Mouse (Mus musculus) limb, embryonic 12.5 days (tissue): ENCODE results near the gene Gm9817. TPM values are rescaled to one million over a fixed set of nuclear protein-coding genes. Genes with fewer than 3 reads are reported as not detected.

Experiments
- ATAC-seq: fragments of 200-750 bp; cut with Nextera tagmentation; 2 replicates; pipeline ENCODE4 v1.8.0; 2017; ENCODE audit warnings: low read depth, moderate TSS enrichment; ENCODE audit not compliant: insufficient number of reproducible peaks, insufficient read depth, low FRiP score, low TSS enrichment
- H3K27ac ChIP-seq: fragments of 300-500 bp; sonication (generic); 2 replicates; pipeline ENCODE4 v1.5.1; 2016; ENCODE audit warnings: mild to moderate bottlenecking, moderate library complexity
- H3K27me3 ChIP-seq: fragments of 300-500 bp; sonication (generic); 2 replicates; pipeline ENCODE4 v1.6.1; 2016; ENCODE audit warnings: mild to moderate bottlenecking, moderate library complexity
- H3K36me3 ChIP-seq: fragments of 300-500 bp; sonication (generic); 2 replicates; pipeline ENCODE4 v1.6.1; 2016; ENCODE audit warnings: mild to moderate bottlenecking, moderate library complexity
- H3K4me1 ChIP-seq: fragments of 300-500 bp; sonication (generic); replicated peaks from 2 replicates; pipeline ENCODE4 v1.6.1; 2016
- H3K4me2 ChIP-seq: fragments of 300-500 bp; sonication (generic); 2 replicates; pipeline ENCODE4 v1.6.1; 2016; ENCODE audit warnings: mild to moderate bottlenecking, moderate library complexity
- H3K4me3 ChIP-seq: fragments of 300-500 bp; sonication (generic); replicated peaks from 2 replicates; pipeline ENCODE4 v1.5.1; 2016; ENCODE audit warnings: mild to moderate bottlenecking
- H3K9ac ChIP-seq: fragments of 300-500 bp; sonication (generic); replicated peaks from 2 replicates; pipeline ENCODE4 v1.6.1; 2016; ENCODE audit warnings: mild to moderate bottlenecking, moderate library complexity
- H3K9me3 ChIP-seq: fragments of 300-500 bp; sonication (generic); 2 replicates; pipeline ENCODE4 v1.6.1; 2016; ENCODE audit warnings: mild to moderate bottlenecking, moderate library complexity
- WGBS: fragments of 180-500 bp; shearing (Covaris S2); methylation state at CpG from one replicate; pipeline ENCODE4 v1.1.7; 2016; 5-methylcytosine and 5-hydroxymethylcytosine counted together
- polyA plus RNA-seq: library from polyadenylated mRNA; unstranded; fragments of >200 nt; fragmentation: Nextera tagmentation; extraction: Ambion mirVana; gene quantifications from 2 replicates; pipeline ENCODE4 v1.2.1, GENCODE M21; 2016

Gene Gm9817
- polyA plus RNA-seq, 1 experiment from 2014 or later: not detected

DNA sequence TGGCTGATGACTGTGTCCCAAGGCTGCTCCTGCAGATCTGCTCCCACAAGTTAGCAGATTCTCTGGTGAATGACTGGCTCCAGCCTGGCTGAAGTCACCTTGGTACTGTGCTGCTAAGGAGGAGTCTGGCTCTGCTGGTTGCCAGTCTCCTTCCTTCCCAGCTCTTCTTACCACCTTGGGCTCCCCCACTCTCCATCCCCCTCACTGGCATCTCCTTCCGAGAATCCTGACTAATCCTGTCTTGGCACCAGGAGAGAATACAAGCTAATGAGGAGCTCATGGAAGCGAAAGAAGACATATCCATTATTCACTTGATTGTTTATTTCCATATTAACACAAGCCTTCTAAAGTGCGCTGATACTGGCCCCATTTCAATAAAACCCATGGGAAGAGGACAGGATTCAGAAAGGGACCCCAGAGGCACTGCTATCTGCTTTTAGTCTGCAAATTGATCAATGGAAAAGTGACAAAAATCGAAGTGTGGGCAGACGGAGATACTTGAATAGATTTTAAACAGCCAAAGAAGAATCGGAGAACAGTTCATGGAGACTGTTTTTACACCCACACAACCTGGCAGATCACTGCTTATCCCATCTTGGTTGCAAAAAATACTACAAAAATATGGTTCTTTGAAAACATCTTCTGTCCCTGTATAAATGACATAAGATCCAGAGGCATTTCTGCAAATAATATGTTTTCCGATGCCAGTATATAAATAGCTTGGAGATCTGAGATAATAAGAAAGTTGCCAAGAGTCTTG, 29.1 kb upstream of the Gm9817 start:
- ATAC-seq: no peak
- H3K4me2 ChIP-seq: no peak overlapping the region
- 84% methylated on average over 7 of the region's 7 CpGs for WGBS
- no peaks in the 10 kb centered on the region for H3K9me3 ChIP-seq
- no peaks in the 10 kb centered on the region for H3K36me3 ChIP-seq
- H3K4me3 ChIP-seq: no peak overlapping the region
- no peaks in the 10 kb centered on the region for H3K27me3 ChIP-seq
- H3K4me1 ChIP-seq: 0 out of 2 replicates have a peak, but pooled peaks cover 4% of the 10 kb centered on the region
- no peak overlapping the region for H3K9ac ChIP-seq
- no peak overlapping the region for H3K27ac ChIP-seq

DNA sequence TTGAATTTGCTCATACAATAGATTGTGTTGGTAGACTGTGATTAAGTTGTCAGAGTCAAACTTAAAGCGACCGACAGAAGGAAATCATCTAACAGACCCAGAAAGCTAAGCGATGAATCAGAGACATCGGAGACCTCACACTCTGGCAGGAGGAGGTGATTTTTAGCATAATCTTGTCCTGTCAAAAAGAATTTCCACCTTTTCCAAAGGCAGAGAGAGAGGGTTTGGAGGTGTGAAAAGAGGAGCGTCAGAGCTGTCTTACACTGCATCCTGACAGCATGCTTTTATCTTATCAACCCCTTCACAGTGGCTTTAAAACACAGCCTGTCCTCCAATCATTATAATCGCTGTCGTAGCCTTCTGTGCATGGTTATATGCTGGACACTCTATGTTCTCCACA, 25.7 kb upstream of the Gm9817 start:
- no peaks in the 10 kb centered on the region for H3K27me3 ChIP-seq
- ATAC-seq: no peak
- H3K9ac ChIP-seq: no peak overlapping the region
- H3K4me2 ChIP-seq: no peak overlapping the region
- no peaks in the 10 kb centered on the region for H3K36me3 ChIP-seq
- WGBS: 76% methylated on average over 7 of the region's 7 CpGs
- no peak overlapping the region for H3K27ac ChIP-seq
- H3K4me1 ChIP-seq: 0 out of 2 replicates have a peak, but pooled peaks cover 4% of the 10 kb centered on the region
- no peak overlapping the region for H3K4me3 ChIP-seq
- no peaks in the 10 kb centered on the region for H3K9me3 ChIP-seq

- ATAC-seq: no peak
- no peak overlapping the region for H3K4me2 ChIP-seq
- H3K9me3 ChIP-seq: no peaks in the 10 kb centered on the region
- 91% methylated on average over 3 of the region's 3 CpGs for WGBS
- H3K4me1 ChIP-seq: 0 out of 2 replicates have a peak, but pooled peaks cover 4% of the 10 kb centered on the region
- H3K9ac ChIP-seq: no peak overlapping the region
- no peak overlapping the region for H3K4me3 ChIP-seq
- no peaks in the 10 kb centered on the region for H3K36me3 ChIP-seq
- H3K27me3 ChIP-seq: no peaks in the 10 kb centered on the region
- no peak overlapping the region for H3K27ac ChIP-seq
These were observed 24.6 kb upstream of the Gm9817 start for GRCm38 (mm10) chr13:45053843-45054242.

- Histone ChIP-seq H3K4me1 (0 out of 2 replicates have a peak, but pooled peaks cover 2% of the 10 kb centered on the region), H3K4me3 (no peak overlapping the region), H3K27ac (no peak overlapping the region), H3K9ac (no peak overlapping the region), H3K4me2 (no peak overlapping the region), H3K9me3 (no peaks in the 10 kb centered on the region), H3K27me3 (no peaks in the 10 kb centered on the region), H3K36me3 (no peaks in the 10 kb centered on the region)
- ATAC-seq: no peak
- 88% methylated on average over 17 of the region's 17 CpGs for WGBS
These were observed 19.3 kb upstream of the Gm9817 start for GRCm38 (mm10) chr13:45059206-45059605.

GRCm38 (mm10) chr13:45063146-45063545, 15.3 kb upstream of the Gm9817 start:
- no peak for ATAC-seq
- H3K4me3 ChIP-seq: no peak overlapping the region
- no peaks in the 10 kb centered on the region for H3K36me3 ChIP-seq
- H3K9ac ChIP-seq: no peak overlapping the region
- WGBS: 83% methylated on average over 5 of the region's 5 CpGs
- H3K4me2 ChIP-seq: no peak overlapping the region
- H3K4me1 ChIP-seq: no peaks in the 10 kb centered on the region
- no peak overlapping the region for H3K27ac ChIP-seq
- no peaks in the 10 kb centered on the region for H3K27me3 ChIP-seq
- H3K9me3 ChIP-seq: no peaks in the 10 kb centered on the region

DNA sequence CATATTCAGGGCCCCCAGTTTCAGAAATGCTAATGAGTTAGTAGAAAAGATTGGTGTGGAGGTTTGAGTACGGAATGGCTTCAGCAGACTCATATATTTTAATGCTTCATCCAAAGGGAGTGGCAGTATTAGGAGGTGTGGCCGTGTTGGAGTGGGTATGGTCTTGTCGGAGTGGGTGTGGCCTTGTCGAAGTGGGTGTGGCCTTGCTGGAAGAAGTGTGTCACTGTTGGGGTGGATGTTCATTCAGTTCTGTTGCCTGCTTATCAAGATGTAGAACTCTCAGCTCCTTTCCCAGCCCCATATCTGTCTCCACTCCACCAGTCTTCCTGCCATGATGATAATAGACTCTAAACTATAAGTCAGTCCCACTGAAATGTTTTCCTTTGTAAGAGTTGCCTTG, 13.5 kb upstream of the Gm9817 start:
- Histone ChIP-seq H3K4me1 (no peaks in the 10 kb centered on the region), H3K4me2 (no peak overlapping the region), H3K27me3 (no peaks in the 10 kb centered on the region), H3K9me3 (no peaks in the 10 kb centered on the region), H3K9ac (no peak overlapping the region), H3K27ac (no peak overlapping the region), H3K36me3 (no peaks in the 10 kb centered on the region), H3K4me3 (no peak overlapping the region)
- WGBS: 95% methylated on average over 4 of the region's 4 CpGs
- no peak for ATAC-seq

GRCm38 (mm10) chr13:45070366-45070765, 8.1 kb upstream of the Gm9817 start:
- Histone ChIP-seq H3K4me2 (no peak overlapping the region), H3K9ac (no peak overlapping the region), H3K4me1 (no peaks in the 10 kb centered on the region), H3K4me3 (no peak overlapping the region), H3K36me3 (no peaks in the 10 kb centered on the region), H3K27ac (no peak overlapping the region), H3K9me3 (no peaks in the 10 kb centered on the region), H3K27me3 (no peaks in the 10 kb centered on the region)
- no peak for ATAC-seq
- 88% methylated on average over 6 of the region's 6 CpGs for WGBS

- no peak overlapping the region for H3K9ac ChIP-seq
- peaks cover 17% of the 10 kb centered on the region for H3K27me3 ChIP-seq
- no peak overlapping the region for H3K27ac ChIP-seq
- H3K4me1 ChIP-seq: no peaks in the 10 kb centered on the region
- H3K9me3 ChIP-seq: no peaks in the 10 kb centered on the region
- no peak overlapping the region for H3K4me3 ChIP-seq
- no peak overlapping the region for H3K4me2 ChIP-seq
- no peak for ATAC-seq
- no peaks in the 10 kb centered on the region for H3K36me3 ChIP-seq
These were observed 3.5 kb upstream of the Gm9817 start for GRCm38 (mm10) chr13:45075012-45075411.

DNA sequence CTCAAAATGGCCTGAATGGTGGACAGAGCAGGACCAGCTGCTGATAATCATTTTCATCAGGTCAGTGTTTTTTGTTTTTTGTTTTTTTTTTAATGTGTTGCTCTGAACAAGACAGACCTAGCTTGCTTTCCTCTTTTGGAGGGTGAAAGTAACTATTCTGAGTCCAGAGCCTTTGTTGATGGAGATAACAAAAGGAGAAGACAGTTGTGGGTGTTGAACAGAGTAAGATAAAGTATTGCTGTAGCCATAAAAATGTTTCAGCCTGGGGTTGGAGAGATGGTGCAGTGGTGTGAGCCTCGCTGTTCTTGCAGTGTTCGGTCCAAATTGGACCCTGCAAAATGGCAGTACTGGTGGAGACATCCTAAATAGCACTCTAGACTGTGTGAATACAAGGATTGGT, 2.8 kb upstream of the Gm9817 start:
- Histone ChIP-seq H3K4me1 (no peaks in the 10 kb centered on the region), H3K4me2 (no peak overlapping the region), H3K27me3 (peaks cover 17% of the 10 kb centered on the region), H3K27ac (no peak overlapping the region), H3K36me3 (no peaks in the 10 kb centered on the region), H3K9ac (no peak overlapping the region), H3K9me3 (peaks cover 6% of the 10 kb centered on the region; the same call in 1 of the 2 replicates), H3K4me3 (no peak overlapping the region)
- WGBS: 94% methylated on average over 2 of the region's 2 CpGs
- ATAC-seq: no peak

DNA sequence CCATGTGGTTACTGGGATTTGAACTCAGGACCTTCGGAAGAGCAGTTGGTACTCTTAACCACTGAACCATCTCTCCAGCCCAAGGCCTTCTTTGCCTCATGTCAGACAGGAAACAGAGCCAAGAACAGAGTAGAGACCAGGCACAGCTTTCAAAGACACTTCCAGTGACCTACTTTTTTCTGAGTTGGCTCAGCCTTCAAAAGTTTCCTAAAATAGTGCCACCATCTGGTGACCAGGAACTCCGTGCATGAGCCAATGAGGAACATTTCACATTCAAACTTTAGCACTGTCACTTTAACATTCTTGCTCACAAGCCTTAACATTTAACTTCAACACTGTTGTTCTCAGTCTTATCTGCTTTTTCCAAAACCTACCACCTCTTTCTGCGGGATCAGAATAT, 2.3 kb downstream of the Gm9817 start:
- H3K4me2 ChIP-seq: no peak overlapping the region
- peaks cover 17% of the 10 kb centered on the region for H3K27me3 ChIP-seq
- H3K9ac ChIP-seq: no peak overlapping the region
- H3K4me3 ChIP-seq: no peak overlapping the region
- WGBS: 95% methylated on average over 3 of the region's 3 CpGs
- H3K9me3 ChIP-seq: peaks cover 12% of the 10 kb centered on the region; the same call in 1 of the 2 replicates
- H3K4me1 ChIP-seq: no peaks in the 10 kb centered on the region
- H3K36me3 ChIP-seq: no peaks in the 10 kb centered on the region
- H3K27ac ChIP-seq: no peak overlapping the region
- no peak for ATAC-seq

DNA sequence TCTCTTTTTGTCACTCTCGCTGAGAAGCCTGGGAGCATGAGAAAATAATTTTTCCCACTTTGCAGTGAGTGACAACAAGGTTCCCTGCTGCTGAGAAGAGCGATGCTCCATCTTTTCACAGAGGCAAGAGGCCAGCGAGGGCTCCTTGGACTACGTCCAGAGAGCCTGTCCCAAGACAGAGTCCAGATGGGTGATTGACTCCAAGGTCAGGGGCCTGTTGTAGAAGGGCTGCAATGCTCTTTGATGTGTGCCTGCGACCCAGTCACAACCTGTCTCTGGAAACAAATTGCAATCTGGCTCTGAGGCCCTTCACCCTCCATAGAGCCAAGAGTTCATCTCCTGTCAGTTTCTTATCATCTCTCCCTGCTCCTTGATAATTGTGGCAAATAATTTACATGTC, 5.2 kb downstream of the Gm9817 start:
- Histone ChIP-seq H3K4me3 (no peak overlapping the region), H3K9me3 (peaks cover 12% of the 10 kb centered on the region; the same call in 1 of the 2 replicates), H3K4me1 (peaks cover 2% of the 10 kb centered on the region; the same call in 1 of the 2 replicates), H3K27me3 (peaks cover 11% of the 10 kb centered on the region), H3K9ac (no peak overlapping the region), H3K36me3 (no peaks in the 10 kb centered on the region), H3K27ac (no peak overlapping the region), H3K4me2 (no peak overlapping the region)
- 12% methylated on average over 5 of the region's 5 CpGs for WGBS
- no peak for ATAC-seq

DNA sequence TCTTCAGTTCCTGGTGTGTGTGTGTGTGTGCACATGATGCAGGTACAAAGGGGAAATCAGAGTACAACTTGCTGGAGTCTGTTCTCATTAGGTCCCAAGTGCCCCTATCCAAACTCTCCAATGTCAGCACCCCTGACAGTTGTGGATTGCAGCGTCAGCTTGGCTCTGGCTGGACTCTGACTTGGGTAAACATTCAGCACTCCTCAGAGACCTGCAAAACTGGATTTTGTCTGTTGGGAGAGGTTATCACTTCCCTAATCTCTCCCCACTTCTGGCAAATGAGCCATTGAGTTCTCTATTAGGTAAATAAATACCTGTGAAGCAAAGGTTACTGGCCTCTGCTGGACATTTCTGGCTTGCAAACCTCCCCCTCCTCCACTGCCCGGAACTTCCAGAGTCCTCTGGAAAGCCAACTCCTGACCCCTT, 10.3 kb downstream of the Gm9817 start:
- Histone ChIP-seq H3K4me3 (no peak overlapping the region), H3K4me2 (no peak overlapping the region), H3K4me1 (peaks cover 22% of the 10 kb centered on the region), H3K27me3 (peaks cover 13% of the 10 kb centered on the region; the same call in 1 of the 2 replicates), H3K36me3 (no peaks in the 10 kb centered on the region), H3K9ac (no peak overlapping the region), H3K9me3 (no peaks in the 10 kb centered on the region), H3K27ac (no peak overlapping the region)
- 17% methylated on average over 2 of the region's 2 CpGs for WGBS
- ATAC-seq: no peak
